Mouse (Mus musculus) MEL (cell line): ENCODE measurements around the gene Herc1. TPM values are rescaled to one million over a fixed set of nuclear protein-coding genes. Genes with fewer than 3 reads are reported as not detected.

Source experiments
- DNase-seq: peaks from one replicate; pipeline ENCODE4 v3.0.0; 2011; ENCODE audit warnings: low read depth, low spot score
- H3K27ac ChIP-seq: 2 replicates; pipeline ENCODE4 v1.5.1; 2012; ENCODE audit warnings: low read depth, mild to moderate bottlenecking, control low read depth, low read length, moderate library complexity; ENCODE audit not compliant: control insufficient read depth
- H3K27me3 ChIP-seq, 2 experiments: fragments of 150-350 bp in 1 of 2; sonication (generic) in 1 of 2; 2 replicates each; pipeline ENCODE4 v1.6.1; 2012; ENCODE audit warnings: low read length in 2 of 2, mild to moderate bottlenecking in 2 of 2, improper control_type of control experiment in 1 of 2, moderate library complexity in 1 of 2; ENCODE audit not compliant: insufficient read depth in 2 of 2, control insufficient read depth in 1 of 2
- H3K36me3 ChIP-seq, 2 experiments: 2 replicates each; pipeline ENCODE4 v1.6.1; 2012 to 2014; ENCODE audit warnings: low read length in 2 of 2, improper control_type of control experiment in 1 of 2, inconsistent platforms in 1 of 2, mild to moderate bottlenecking in 1 of 2; ENCODE audit not compliant: insufficient read depth in 2 of 2, control insufficient read depth in 1 of 2
- H3K4me1 ChIP-seq, 2 experiments: fragments of 150-350 bp in 1 of 2; sonication (generic) in 1 of 2; 2 replicates each; pipeline ENCODE4 v1.6.1; 2012; ENCODE audit warnings: low read length in 2 of 2, improper control_type of control experiment in 1 of 2, mild to moderate bottlenecking in 1 of 2; ENCODE audit not compliant: insufficient read depth in 2 of 2, control insufficient read depth in 1 of 2
- H3K4me3 ChIP-seq, 2 experiments: fragments of 150-350 bp in 1 of 2; sonication (generic) in 1 of 2; 2 replicates each; pipeline ENCODE4 v1.5.1; 2012; ENCODE audit warnings: low read depth in 2 of 2, low read length in 2 of 2, mild to moderate bottlenecking in 2 of 2, moderate library complexity in 2 of 2, control low read depth in 1 of 2, improper control_type of control experiment in 1 of 2; ENCODE audit not compliant: control insufficient read depth in 1 of 2, insufficient read depth in 1 of 2
- H3K79me2 ChIP-seq: 2 replicates; pipeline ENCODE4 v1.6.1; 2012; ENCODE audit warnings: mild to moderate bottlenecking, low read length, moderate library complexity; ENCODE audit not compliant: control insufficient read depth, poor library complexity, insufficient read depth
- H3K9ac ChIP-seq: 2 replicates; pipeline ENCODE4 v1.6.1; 2012; ENCODE audit warnings: low read depth, mild to moderate bottlenecking, control low read depth, low read length, moderate library complexity; ENCODE audit not compliant: control insufficient read depth, poor library complexity, severe bottlenecking
- H3K9me3 ChIP-seq: fragments of 150-350 bp; sonication (generic); replicated peaks from 2 replicates; pipeline ENCODE4 v1.6.1; 2012; ENCODE audit warnings: mild to moderate bottlenecking, low read length, improper control_type of control experiment, moderate library complexity; ENCODE audit not compliant: insufficient read depth
- CHD1 ChIP-seq: IDR thresholded peaks from 2 replicates; pipeline ENCODE4 v1.6.1; 2012; ENCODE audit warnings: low read depth, mild to moderate bottlenecking, inconsistent platforms, low read length, improper control_type of control experiment
- CHD2 ChIP-seq: IDR thresholded peaks from 2 replicates; pipeline ENCODE4 v1.6.1; 2011; ENCODE audit warnings: low read length, improper control_type of control experiment
- E2F4 ChIP-seq: IDR thresholded peaks from 2 replicates; pipeline ENCODE4 v1.6.1; 2011; ENCODE audit warnings: low read depth, low read length, improper control_type of control experiment, borderline replicate concordance
- ELF1 ChIP-seq: IDR thresholded peaks from 2 replicates; pipeline ENCODE4 v1.6.1; 2014; ENCODE audit warnings: low read depth, mild to moderate bottlenecking, inconsistent platforms, low read length, improper control_type of control experiment, moderate library complexity
- EP300 ChIP-seq, 2 experiments: IDR thresholded peaks; 2 replicates each; pipeline ENCODE4 v1.6.1; 2011; ENCODE audit warnings: improper control_type of control experiment in 2 of 2, low read length in 2 of 2, low read depth in 1 of 2, mild to moderate bottlenecking in 1 of 2
- ETS1 ChIP-seq: IDR thresholded peaks from 2 replicates; pipeline ENCODE4 v1.6.1; 2012; ENCODE audit warnings: low read depth, mild to moderate bottlenecking, inconsistent platforms, low read length, improper control_type of control experiment, moderate library complexity
- GABPA ChIP-seq: IDR thresholded peaks from 2 replicates; pipeline ENCODE4 v1.6.1; 2012; ENCODE audit warnings: low read depth, mild to moderate bottlenecking, inconsistent platforms, low read length, improper control_type of control experiment, moderate library complexity
- GATA1 ChIP-seq: IDR thresholded peaks from 2 replicates; pipeline ENCODE4 v1.6.1; 2011; ENCODE audit warnings: low read depth, low read length, improper control_type of control experiment
- HCFC1 ChIP-seq: IDR thresholded peaks from 2 replicates; pipeline ENCODE4 v1.6.1; 2012; ENCODE audit warnings: low read depth, mild to moderate bottlenecking, inconsistent platforms, low read length, improper control_type of control experiment, moderate library complexity
- MAFK ChIP-seq: IDR thresholded peaks from 2 replicates; pipeline ENCODE4 v1.6.1; 2011; ENCODE audit warnings: low read depth, mild to moderate bottlenecking, low read length, improper control_type of control experiment, borderline replicate concordance
- MAX ChIP-seq: IDR thresholded peaks from 2 replicates; pipeline ENCODE4 v1.6.1; 2011; ENCODE audit warnings: low read length, improper control_type of control experiment
- MXI1 ChIP-seq: IDR thresholded peaks from 2 replicates; pipeline ENCODE4 v1.6.1; 2011; ENCODE audit warnings: mild to moderate bottlenecking, low read depth, low read length, improper control_type of control experiment
- NELFE ChIP-seq: IDR thresholded peaks from 2 replicates; pipeline ENCODE4 v1.6.1; 2011; ENCODE audit warnings: low read depth, low read length, improper control_type of control experiment
- NRF1 ChIP-seq: IDR thresholded peaks from 2 replicates; pipeline ENCODE4 v1.6.1; 2014; ENCODE audit warnings: low read depth, mild to moderate bottlenecking, inconsistent platforms, low read length, improper control_type of control experiment, moderate library complexity; ENCODE audit not compliant: poor library complexity, insufficient read depth, severe bottlenecking
- POLR2AphosphoS2 ChIP-seq: IDR thresholded peaks from 2 replicates; pipeline ENCODE4 v1.6.1; 2011; ENCODE audit warnings: low read length, improper control_type of control experiment
- TAL1 ChIP-seq: IDR thresholded peaks from 2 replicates; pipeline ENCODE4 v1.6.1; 2012; ENCODE audit warnings: mild to moderate bottlenecking, inconsistent platforms, low read length, moderate library complexity, mixed read lengths
- USF2 ChIP-seq, 2 experiments: IDR thresholded peaks; 2 replicates each; pipeline ENCODE4 v1.6.1; 2011 to 2012; ENCODE audit warnings: improper control_type of control experiment in 2 of 2, low read length in 2 of 2, borderline replicate concordance in 1 of 2, inconsistent platforms in 1 of 2, low read depth in 1 of 2, mild to moderate bottlenecking in 1 of 2; ENCODE audit not compliant: insufficient read depth in 1 of 2
- ZKSCAN1 ChIP-seq: IDR thresholded peaks from 2 replicates; pipeline ENCODE4 v1.6.1; 2012; ENCODE audit warnings: low read depth, mild to moderate bottlenecking, inconsistent platforms, low read length, improper control_type of control experiment, moderate library complexity
- ZMIZ1 ChIP-seq: IDR thresholded peaks from 2 replicates; pipeline ENCODE4 v1.6.1; 2012; ENCODE audit warnings: low read depth, mild to moderate bottlenecking, inconsistent platforms, low read length, improper control_type of control experiment, moderate library complexity
- ZNF384 ChIP-seq: IDR thresholded peaks from 2 replicates; pipeline ENCODE4 v1.6.1; 2012; ENCODE audit warnings: low read depth, mild to moderate bottlenecking, inconsistent platforms, low read length, improper control_type of control experiment
- polyA plus RNA-seq, 2 experiments: library from polyadenylated mRNA; stranded (reverse) in 1 of 2; unstranded in 1 of 2; fragments of >175 nt in 1 of 2; fragments of >200 nt in 1 of 2; gene quantifications; 2 replicates each; pipeline versions ENCODE4 v1.2.1 to v1.2.4; 2012; ENCODE audit warnings: low replicate concordance in 2 of 2, low read depth in 1 of 2; ENCODE audit not compliant: insufficient read length in 2 of 2, insufficient read depth in 1 of 2, missing spikeins in 1 of 2
- total RNA-seq: library from RNA; depleted of rRNA; stranded (reverse); fragments of 300-350 nt; gene quantifications from 2 replicates; pipeline ENCODE4 v1.2.3, GENCODE M21; 2012

The Herc1 gene
- total and polyA plus RNA-seq, 3 experiments = 22.7 to 28.8 (median 23.2) TPM

DNA sequence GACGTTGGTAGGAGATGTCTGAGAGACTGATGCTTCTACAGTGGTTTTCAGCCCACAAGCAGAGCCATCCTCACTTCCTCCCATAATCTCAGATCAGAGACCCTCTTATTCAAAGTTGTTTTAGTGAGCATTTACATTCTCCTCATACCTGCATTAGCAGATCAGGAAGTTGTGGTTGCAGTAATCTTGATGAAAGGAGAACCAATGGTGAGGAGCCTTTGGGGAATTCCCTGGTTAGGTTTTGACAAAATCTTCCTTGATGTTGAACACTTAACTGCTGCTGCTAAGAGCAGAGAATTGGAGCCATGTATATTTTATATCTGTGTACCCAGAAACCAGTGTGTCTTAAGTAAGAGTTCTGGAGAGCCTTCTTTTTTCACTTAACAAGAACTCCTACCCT, 142.1 kb downstream of the Herc1 start:
- Histone ChIP-seq H3K4me1 (peaks cover 3 to 6% of the 10 kb centered on the region in 2 experiments; a peak in 3 of 4 replicates), H3K4me3 (no peak overlapping the region), H3K9ac (no peak overlapping the region), H3K27me3 (no peaks in the 10 kb centered on the region)
- TF ChIP-seq MXI1 (no peak), E2F4 (no peak), NRF1 (no peak), ZKSCAN1 (no peak), TAL1 (no peak), ZMIZ1 (no peak), GATA1 (peak; percentile 25; the same call in 1 of the 2 replicates), CHD2 (no peak), GABPA (no peak), EP300 (IDR thresholded peaks at IDR 0.05; ENCODE audit: low read depth in 1 of 2, low read length in 2 of 2) (peak; percentile 17 to 43; a peak in 2 of 4 replicates), USF2 (IDR thresholded peaks at IDR 0.05; ENCODE audit: borderline replicate concordance in 1 of 2, insufficient read depth in 1 of 2, low read depth in 1 of 2, low read length in 2 of 2) (no peak), NELFE (no peak), ZNF384 (no peak), ETS1 (0 out of 2 replicates have a peak, but pooled peaks have one; percentile 13), HCFC1 (no peak), ELF1 (no peak)
- TF ChIP-seq, all 39 proteins: peak for 3
- DNase-seq = peak; percentile 24
- peaks cover 17 to 54% of the 10 kb centered on the region in 2 experiments for H3K36me3 ChIP-seq
- H3K79me2 ChIP-seq = no peaks in the 10 kb centered on the region
- H3K27ac ChIP-seq = no peak overlapping the region
- H3K9me3 ChIP-seq = no peaks in the 10 kb centered on the region

DNA sequence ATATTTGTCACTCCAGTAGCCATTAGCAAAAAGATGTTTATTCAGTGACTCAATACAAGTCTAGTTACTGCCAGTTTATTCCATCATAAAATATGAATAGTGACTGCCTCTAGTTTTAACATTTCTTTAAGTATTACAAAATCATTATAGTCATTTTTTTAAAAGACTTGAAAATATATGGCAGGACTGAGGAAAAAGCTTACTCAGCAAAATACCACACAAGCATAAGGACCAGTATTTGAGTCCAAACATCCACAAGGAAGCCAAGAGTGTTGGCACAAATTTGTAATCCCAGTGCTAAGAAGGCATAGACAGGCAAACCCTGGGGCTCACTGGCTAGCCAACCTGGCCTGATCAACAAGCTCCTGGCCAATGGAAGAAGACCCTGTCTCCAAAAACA, 143.7 kb downstream of the Herc1 start:
- Histone ChIP-seq H3K27me3 (no peaks in the 10 kb centered on the region), H3K27ac (no peak overlapping the region), H3K4me3 (no peak overlapping the region), H3K9ac (no peak overlapping the region), H3K9me3 (no peaks in the 10 kb centered on the region), H3K4me1 (peaks cover 3 to 6% of the 10 kb centered on the region in 2 experiments; a peak in 3 of 4 replicates), H3K79me2 (no peaks in the 10 kb centered on the region), H3K36me3 (peaks cover 17 to 49% of the 10 kb centered on the region in 2 experiments)
- no peak for DNase-seq
- TF ChIP-seq CHD1 = no peak
- no peak for TF ChIP-seq POLR2AphosphoS2
- TF ChIP-seq MAFK = peak; percentile 88
- TF ChIP-seq MAX = no peak
